Mouse (Mus musculus): ENCODE measurements around the gene Ep300. TPM values are rescaled to one million over a fixed set of nuclear protein-coding genes. Genes with fewer than 3 reads are reported as not detected.

Gene Ep300
- polyA plus RNA-seq (2012; rRNA removed; ENCODE audit: low replicate concordance): 26.0 and 27.3 TPM in 2 replicates

GRCm38 (mm10) chr15:81584913-81585745, at the start of gene Ep300:
TSS of gene Ep300 (plus strand) at chr15:81585351.

GRCm38 (mm10) chr15:81663697-81664561, 78.8 kb downstream of the Ep300 start, which contains the start of gene L3mbtl2:
TSS of gene L3mbtl2 (plus strand) at chr15:81663889.

GRCm38 (mm10) chr15:81697175-81697574, 112.0 kb downstream of the Ep300 start, which contains the start of gene Chadl:
TSS of gene Chadl (minus strand) at chr15:81697287.

Other genes starting within 250 kb of the Ep300 start
- gene Slc25a17, start 224.5 kb upstream of the Ep300 start, polyA plus RNA-seq (2012; rRNA removed; ENCODE audit: low replicate concordance): 21.3 and 45.5 TPM in 2 replicates
- 24.1 and 26.7 TPM in 2 replicates for gene St13, start 185.3 kb upstream of the Ep300 start, polyA plus RNA-seq (2012; rRNA removed; ENCODE audit: low replicate concordance)
- gene Xpnpep3, start 185.2 kb upstream of the Ep300 start, polyA plus RNA-seq (2012; rRNA removed; ENCODE audit: low replicate concordance): 8.5 and 12.4 TPM in 2 replicates
- gene Dnajb7, start 177.1 kb upstream of the Ep300 start, polyA plus RNA-seq (2012; rRNA removed; ENCODE audit: low replicate concordance): not detected in 2 replicates
- 33.9 and 73.1 TPM in 2 replicates for gene Rbx1, start 119.1 kb upstream of the Ep300 start, polyA plus RNA-seq (2012; rRNA removed; ENCODE audit: low replicate concordance)
- gene L3mbtl2, start 78.5 kb downstream of the Ep300 start, polyA plus RNA-seq (2012; rRNA removed; ENCODE audit: low replicate concordance): 14.1 and 16.4 TPM in 2 replicates
- gene Chadl, start 111.9 kb downstream of the Ep300 start, polyA plus RNA-seq (2012; rRNA removed; ENCODE audit: low replicate concordance): 7.0 and 23.5 TPM in 2 replicates
- gene Zc3h7b, start 159.7 kb downstream of the Ep300 start, polyA plus RNA-seq (2012; rRNA removed; ENCODE audit: low replicate concordance): 33.6 and 43.6 TPM in 2 replicates
- gene Rangap1, start 160.2 kb downstream of the Ep300 start, polyA plus RNA-seq (2012; rRNA removed; ENCODE audit: low replicate concordance): 27.1 TPM in 2 replicates
- 44.7 and 88.0 TPM in 2 replicates for gene Tef, start 217.1 kb downstream of the Ep300 start, polyA plus RNA-seq (2012; rRNA removed; ENCODE audit: low replicate concordance)

Data from mammary gland, adult 2 months (tissue).